Mouse (Mus musculus) kidney, adult 2 months (tissue): ENCODE measurements around the gene 1700001O22Rik. TPM values are rescaled to one million over a fixed set of nuclear protein-coding genes. Genes with fewer than 3 reads are reported as not detected.

Source experiments
- DNase-seq: peaks from one replicate; pipeline ENCODE4 v3.0.0; 2021
- H3K27ac ChIP-seq: fragments of 200-500 bp; 2 replicates; pipeline ENCODE4 v1.5.1; 2012; ENCODE audit warnings: low read depth, low read length, control low read depth, inconsistent platforms; ENCODE audit not compliant: insufficient read depth
- H3K27me3 ChIP-seq: fragments of 200-500 bp; replicated peaks from 2 replicates; pipeline ENCODE4 v1.6.1; 2012; ENCODE audit warnings: mild to moderate bottlenecking, moderate library complexity, low read length, inconsistent platforms; ENCODE audit not compliant: control insufficient read depth, insufficient read depth
- H3K36me3 ChIP-seq: fragments of 200-500 bp; 2 replicates; pipeline ENCODE4 v1.6.1; 2012; ENCODE audit warnings: mild to moderate bottlenecking, moderate library complexity, low read length, inconsistent platforms; ENCODE audit not compliant: control insufficient read depth, insufficient read depth
- H3K4me1 ChIP-seq: fragments of 200-500 bp; 2 replicates; pipeline ENCODE4 v1.6.1; 2011; ENCODE audit warnings: low read length; ENCODE audit not compliant: control insufficient read depth, insufficient read depth
- H3K4me3 ChIP-seq: fragments of 200-500 bp; 2 replicates; pipeline ENCODE4 v1.5.1; 2011; ENCODE audit warnings: mild to moderate bottlenecking, low read depth, low read length, control low read depth; ENCODE audit not compliant: insufficient read depth
- CTCF ChIP-seq: fragments of 200-500 bp; conservative IDR thresholded peaks from 2 replicates; pipeline ENCODE4 v1.5.1; 2011; ENCODE audit warnings: low read depth, mild to moderate bottlenecking, control low read depth, low read length, moderate library complexity, mixed read lengths; ENCODE audit not compliant: insufficient read depth, insufficient read length
- POLR2A ChIP-seq: fragments of 200-500 bp; IDR thresholded peaks from one replicate; pipeline ENCODE4 v1.6.1; 2011; ENCODE audit warnings: low read depth, low read length, control low read depth
- WGBS: fragments of 180-500 bp; shearing (Covaris S2); methylation state at CpG from one replicate; pipeline ENCODE4 v1.1.7; 2018; 5-methylcytosine and 5-hydroxymethylcytosine counted together
- polyA plus RNA-seq: library from polyadenylated mRNA; depleted of rRNA; stranded (reverse); fragments of >200 nt; gene quantifications from 2 replicates; pipeline ENCODE4 v1.2.3, GENCODE M21; 2012; rRNA removed

Gene 1700001O22Rik
- polyA plus RNA-seq, 1 experiment, result 1.7 TPM

DNA sequence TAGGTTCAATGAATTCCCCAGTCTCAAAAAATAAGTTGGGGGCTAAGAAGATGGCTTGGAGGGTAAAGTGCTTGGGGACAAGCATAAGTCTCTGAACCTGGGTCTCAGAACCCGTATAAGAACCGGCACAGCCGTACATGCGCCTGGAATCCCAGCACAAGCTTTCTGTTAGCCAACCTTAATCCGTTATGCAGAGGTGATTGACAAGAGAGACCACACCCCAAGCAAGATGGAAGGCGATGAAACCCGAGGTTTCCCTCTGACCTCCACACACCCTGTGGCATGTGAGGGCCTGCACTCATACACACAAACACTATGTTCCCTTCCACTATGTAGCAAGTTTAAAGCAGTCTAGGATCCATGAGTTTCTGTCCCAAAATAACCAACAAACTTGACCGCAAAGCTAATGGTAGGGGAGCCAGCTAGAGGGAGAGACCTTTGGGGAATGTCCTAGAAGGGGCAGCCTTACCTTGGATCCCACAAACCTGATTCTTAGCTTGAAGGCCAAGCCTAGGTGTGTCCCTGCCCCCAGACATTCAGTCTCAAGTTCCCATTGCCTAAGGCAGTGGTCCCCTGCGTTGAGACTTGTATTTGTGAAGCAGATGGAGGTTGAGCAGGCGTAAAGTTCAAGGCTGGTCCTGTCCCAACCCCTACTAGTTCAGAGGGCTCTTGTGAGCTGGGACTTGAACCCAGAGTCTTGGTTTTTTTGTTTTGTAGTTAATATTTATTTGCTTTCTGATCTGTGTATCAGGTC lies 46.3 kb downstream of the 1700001O22Rik start:
- no peaks in the 10 kb centered on the region for H3K36me3 ChIP-seq
- H3K4me1 ChIP-seq, result peaks cover 41% of the 10 kb centered on the region
- no peak overlapping the region for H3K27ac ChIP-seq
- H3K4me3 ChIP-seq, result no peak overlapping the region
- 86% methylated on average over 10 of the region's 10 CpGs for WGBS
- TF ChIP-seq POLR2A (no peak), CTCF (no peak)
- no peaks in the 10 kb centered on the region for H3K27me3 ChIP-seq
- no peak for DNase-seq

DNA sequence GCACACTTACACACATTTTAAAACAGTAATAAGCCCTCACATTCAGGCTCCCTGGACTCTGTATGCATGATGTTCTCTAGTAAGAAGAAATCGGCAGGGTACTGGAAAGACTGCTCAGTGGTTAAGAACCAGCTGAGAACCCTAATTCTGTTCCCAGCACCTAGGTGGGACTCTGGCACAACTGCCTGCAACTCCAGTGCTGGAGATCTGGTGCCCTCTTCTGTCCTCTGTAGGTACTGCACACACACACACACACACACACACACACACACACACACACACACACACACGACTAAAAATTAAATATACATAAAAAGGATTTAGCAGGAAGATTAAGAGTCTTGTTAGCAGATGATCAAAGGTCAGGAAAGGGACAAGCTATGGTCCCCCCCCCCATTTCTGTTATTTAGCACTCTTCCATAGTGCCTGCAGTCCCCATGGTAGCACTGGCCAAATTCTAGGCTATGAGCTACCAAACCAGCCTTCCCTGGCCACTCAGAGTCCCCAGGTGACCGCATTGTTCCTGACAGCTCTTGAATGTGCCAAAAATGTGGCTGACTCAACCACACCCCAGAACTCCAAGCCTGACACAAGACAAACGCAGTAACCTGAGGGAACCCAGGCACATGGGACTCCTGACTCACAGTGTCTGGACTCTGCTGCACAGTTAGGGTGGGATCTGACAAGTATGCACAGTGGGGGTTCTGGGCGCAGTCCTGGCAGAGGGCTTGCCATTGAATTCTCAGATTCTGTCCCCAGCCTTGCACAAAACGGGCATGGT lies 47.3 kb downstream of the 1700001O22Rik start:
- H3K36me3 ChIP-seq, result no peaks in the 10 kb centered on the region
- H3K4me3 ChIP-seq, result no peak overlapping the region
- no peak overlapping the region for H3K27ac ChIP-seq
- H3K4me1 ChIP-seq, result peaks cover 41% of the 10 kb centered on the region
- 94% methylated on average over 6 of the region's 6 CpGs for WGBS
- no peak for DNase-seq
- H3K27me3 ChIP-seq, result no peaks in the 10 kb centered on the region
- TF ChIP-seq CTCF (no peak), POLR2A (no peak)

DNA sequence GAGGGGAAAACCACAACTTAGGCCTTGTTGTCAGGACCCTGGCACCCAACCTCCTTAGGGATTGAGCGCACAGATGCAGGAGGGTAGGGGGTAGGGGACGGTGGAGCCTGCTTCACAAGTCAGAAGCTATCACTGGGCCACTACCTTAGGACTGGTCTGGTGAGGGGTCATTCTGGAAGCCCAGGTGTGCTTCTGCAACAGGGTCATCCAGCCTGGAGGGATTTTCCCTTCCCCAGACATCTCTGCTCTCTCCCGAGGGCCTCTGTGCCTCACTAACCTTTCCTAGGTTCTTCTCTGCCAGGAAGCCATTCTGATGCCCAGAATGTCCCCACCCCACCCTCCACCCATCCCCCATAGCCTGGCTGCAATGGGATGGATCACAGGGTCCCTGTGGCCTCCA lies 48.6 kb downstream of the 1700001O22Rik start:
- DNase-seq, result no peak
- Histone ChIP-seq H3K27me3 (no peaks in the 10 kb centered on the region), H3K36me3 (no peaks in the 10 kb centered on the region), H3K4me1 (peaks cover 34% of the 10 kb centered on the region), H3K27ac (no peak overlapping the region), H3K4me3 (no peak overlapping the region)
- no peak for TF ChIP-seq POLR2A
- TF ChIP-seq CTCF, result no peak
- WGBS, result 74% methylated on average over 3 of the region's 3 CpGs

DNA sequence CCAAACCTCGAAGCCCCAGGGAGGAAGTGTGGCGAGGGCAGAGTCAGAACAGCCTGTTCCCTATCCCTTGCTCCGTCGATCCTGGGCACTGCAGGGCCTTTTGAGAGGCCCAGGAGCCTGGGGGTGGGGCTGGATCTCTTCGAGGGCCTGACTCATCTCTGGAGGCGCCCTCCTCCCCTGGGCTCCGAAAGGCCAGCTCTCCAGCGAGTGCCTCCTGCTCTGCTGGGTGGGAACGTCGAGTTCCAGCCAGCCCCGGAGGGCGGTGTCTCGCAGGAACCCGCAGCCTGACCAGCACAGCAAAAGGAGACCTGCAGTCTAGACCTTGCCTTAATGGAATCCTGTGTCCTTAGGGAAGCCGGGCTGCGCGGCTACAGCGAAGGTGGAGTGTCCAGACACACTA lies 50.2 kb downstream of the 1700001O22Rik start:
- Histone ChIP-seq H3K27me3 (no peaks in the 10 kb centered on the region), H3K27ac (peak overlapping the region; percentile 89), H3K4me3 (no peak overlapping the region), H3K36me3 (no peaks in the 10 kb centered on the region), H3K4me1 (peaks cover 20% of the 10 kb centered on the region)
- no peak for TF ChIP-seq CTCF
- no peak for TF ChIP-seq POLR2A
- peak; percentile 86 for DNase-seq
- 19% methylated on average over 18 of the region's 18 CpGs for WGBS

- Histone ChIP-seq H3K27me3 (no peaks in the 10 kb centered on the region), H3K36me3 (no peaks in the 10 kb centered on the region), H3K27ac (no peak overlapping the region)
These were observed 51.0 kb downstream of the 1700001O22Rik start for GRCm38 (mm10) chr2:30752471-30752870.

GRCm38 (mm10) chr2:30750025-30750424 lies 53.4 kb downstream of the 1700001O22Rik start:
- peak; percentile 79 for DNase-seq
- no peaks in the 10 kb centered on the region for H3K36me3 ChIP-seq
- TF ChIP-seq POLR2A, result no peak
- no peak for TF ChIP-seq CTCF
- H3K4me1 ChIP-seq, result peaks cover 13% of the 10 kb centered on the region
- H3K27ac ChIP-seq, result peak overlapping the region; percentile 32
- H3K27me3 ChIP-seq, result no peaks in the 10 kb centered on the region
- 44% methylated on average over 5 of the region's 5 CpGs for WGBS
- H3K4me3 ChIP-seq, result no peak overlapping the region

More at GRCm38 (mm10) chr2:30752471-30752870, 51.0 kb downstream of the 1700001O22Rik start:
- Histone ChIP-seq H3K4me1 (peaks cover 13% of the 10 kb centered on the region), H3K4me3 (no peak overlapping the region)
- WGBS, result 96% methylated on average over 5 of the region's 5 CpGs
- TF ChIP-seq POLR2A, result no peak
- no peak for TF ChIP-seq CTCF
- no peak for DNase-seq

DNA sequence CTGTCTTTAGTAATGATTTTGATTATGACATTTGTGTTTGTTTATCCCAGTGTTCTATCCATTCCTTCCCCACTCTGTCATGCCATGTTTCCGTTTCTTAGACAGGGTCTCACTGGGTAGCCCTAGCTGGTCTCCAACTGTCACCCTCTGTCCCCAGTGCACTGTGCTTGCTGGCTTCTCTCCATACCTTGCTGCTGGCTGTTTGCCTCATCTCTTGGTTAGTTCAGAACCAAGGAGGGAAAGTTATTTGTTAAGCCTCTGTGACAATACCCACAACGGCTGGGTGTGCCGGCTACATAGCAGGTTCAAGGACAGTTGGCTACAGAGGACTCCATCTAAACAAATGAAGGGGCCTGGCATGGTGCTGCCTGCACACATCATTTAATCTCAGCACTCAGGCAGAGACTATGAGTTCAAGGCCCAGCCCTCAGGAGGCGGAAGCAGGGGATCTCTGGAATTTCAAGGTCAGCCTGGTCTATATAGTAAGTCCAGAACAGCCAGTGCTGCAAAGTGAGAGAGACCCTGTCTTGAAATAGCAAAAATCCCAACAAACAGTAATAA lies 55.8 kb downstream of the 1700001O22Rik start:
- Histone ChIP-seq H3K27ac (no peak overlapping the region), H3K27me3 (no peaks in the 10 kb centered on the region), H3K4me3 (no peak overlapping the region), H3K36me3 (no peaks in the 10 kb centered on the region), H3K4me1 (peaks cover 17% of the 10 kb centered on the region)
- 73% methylated on average over 4 of the region's 4 CpGs for WGBS
- DNase-seq, result no peak
- TF ChIP-seq POLR2A (no peak), CTCF (no peak)

Other genes with a start within 250 kb of the 1700001O22Rik start
- 1.2 and 1.3 TPM in 2 replicates for gene Cstad, start 208.6 kb downstream of the 1700001O22Rik start, polyA plus RNA-seq
- 26.4 and 27.3 TPM in 2 replicates for gene Ntmt1, start 4.2 kb upstream of the 1700001O22Rik start, polyA plus RNA-seq
- gene Asb6, start 26.7 kb upstream of the 1700001O22Rik start, polyA plus RNA-seq, result 24.5 and 35.2 TPM in 2 replicates
- gene Prrx2, start 31.3 kb upstream of the 1700001O22Rik start, polyA plus RNA-seq, result 4.7 and 6.7 TPM in 2 replicates
- 36.3 and 45.2 TPM in 2 replicates for gene Ptges, start 126.2 kb upstream of the 1700001O22Rik start, polyA plus RNA-seq
- gene Tor1b, start 149.3 kb upstream of the 1700001O22Rik start, polyA plus RNA-seq, result 22.4 and 22.7 TPM in 2 replicates
- gene Tor1a, start 164.3 kb upstream of the 1700001O22Rik start, polyA plus RNA-seq, result 40.8 and 45.0 TPM in 2 replicates
- 21.6 and 27.3 TPM in 2 replicates for gene BC005624, start 178.5 kb upstream of the 1700001O22Rik start, polyA plus RNA-seq
- gene Usp20, start 178.6 kb upstream of the 1700001O22Rik start, polyA plus RNA-seq, result 40.0 and 43.9 TPM in 2 replicates